8 mouse cellular contexts compared by ENCODE assay signal in the genomic region with DNA sequence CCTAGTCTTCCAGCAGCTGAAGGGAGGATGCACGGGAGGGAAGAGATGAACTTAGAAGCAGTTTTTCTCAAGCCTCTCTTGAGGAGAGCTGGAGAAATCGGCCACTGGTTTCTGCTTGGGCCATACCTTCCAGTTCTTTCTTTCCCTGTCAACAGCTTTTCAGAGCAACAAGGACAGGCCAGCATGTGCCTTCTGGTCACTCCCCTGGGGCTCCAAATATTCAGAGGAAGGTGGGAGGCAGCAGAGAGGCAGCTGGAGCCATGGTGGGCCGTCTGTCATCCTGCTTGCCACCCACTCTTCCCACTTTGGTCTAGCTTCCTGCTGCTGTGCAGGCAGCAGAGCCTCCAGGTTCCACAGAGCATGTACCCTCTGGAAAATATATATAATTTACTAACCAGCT. TPM values are rescaled to one million over a fixed set of nuclear protein-coding genes. Genes with fewer than 3 reads are reported as not detected.
DNase-seq lines count a peak whose midpoint lies in the region; ATAC-seq and TF ChIP-seq lines count a peak whose summit lies in the region.

No protein-coding gene starts in this region.

- ATAC-seq in frontal cortex, adult (ENCODE audit: low TSS enrichment), result peak; percentile 87

- H3K27me3 ChIP-seq in kidney, adult 2 months (replicated peaks; ENCODE audit: control insufficient read depth, insufficient read depth, low read length), result no peaks in the 10 kb centered on the region

- DNase-seq in kidney, postnatal 4 days, result peak; percentile 23 to 49
- no peak for DNase-seq in kidney, adult 2 months
- DNase-seq in left cerebral cortex, adult 18-20 months (ENCODE audit: low spot score in 2 of 2), result peak; percentile 53 to 78
- DNase-seq in right cerebral cortex, adult 2 months (ENCODE audit: low spot score in 2 of 2), result peak; percentile 73 to 75
- no peak for DNase-seq in ovary, postnatal 10 days (ENCODE audit: low spot score)
- no peak for DNase-seq in spleen, postnatal 10 days (ENCODE audit: low spot score in 2 of 2)
- no peak for DNase-seq in urinary bladder, adult 18-20 months (ENCODE audit: low spot score in 2 of 2)

- H3K4me3 ChIP-seq in kidney, adult 2 months (ENCODE audit: insufficient read depth, low read depth, low read length), result no peak overlapping the region

- H3K4me1 ChIP-seq in kidney, adult 2 months (ENCODE audit: control insufficient read depth, insufficient read depth, low read length), result no peaks in the 10 kb centered on the region

- 34% methylated on average over 3 of the region's 3 CpGs for WGBS in kidney, adult 2 months

- TF ChIP-seq POLR2A in kidney, adult 2 months (IDR thresholded peaks at IDR 0.05; ENCODE audit: low read depth, low read length), result no peak

- TF ChIP-seq CTCF in kidney, adult 2 months (conservative IDR thresholded peaks at IDR 0.05; ENCODE audit: insufficient read depth, insufficient read length, low read depth, low read length), result no peak

- H3K36me3 ChIP-seq in kidney, adult 2 months (ENCODE audit: control insufficient read depth, insufficient read depth, low read length), result peaks cover 3% of the 10 kb centered on the region; the same call in 1 of the 2 replicates

- no peak overlapping the region for H3K27ac ChIP-seq in kidney, adult 2 months (ENCODE audit: insufficient read depth, low read depth, low read length)

RNA-seq across cellular contexts. Expression of a gene that starts 36.6 kb away (rescaled TPM):
- polyA plus RNA-seq in kidney, adult 2 months (2012; rRNA removed), result 131 and 178 TPM in 2 replicates
- 10 to 100 TPM; 76.5 to 80.3 TPM for total RNA-seq in left cerebral cortex, adult 18-20 months (2021)

RNA-seq across cellular contexts. Expression of a gene that starts 37.7 kb away (rescaled TPM):
- polyA plus RNA-seq in kidney, adult 2 months (2012; rRNA removed), result 398 and 426 TPM in 2 replicates
- total RNA-seq in left cerebral cortex, adult 18-20 months (2021), result not detected

Comparison
In these comparisons a context has a peak if more than half of its experiments do, and no peak if none do; other contexts are left out.
1. DNase-seq: peak in kidney, postnatal 4 days (2 of 2), left cerebral cortex, adult 18-20 months (2 of 2) and right cerebral cortex, adult 2 months (2 of 2); none in kidney, adult 2 months (single experiment), ovary, postnatal 10 days (single experiment), spleen, postnatal 10 days (0 of 2) and urinary bladder, adult 18-20 months (0 of 2).